Mouse (Mus musculus): ENCODE data around the gene Kdm5a. TPM values are rescaled to one million over a fixed set of nuclear protein-coding genes. Genes with fewer than 3 reads are reported as not detected.
A peak's percentile ranks its signal among the peaks of the same experiment; 100 is the strongest.

The Kdm5a gene
- polyA plus RNA-seq (2014; fragmentation: Nextera tagmentation; extraction: Ambion mirVana) = 34.4 and 53.9 TPM in 2 replicates

GRCm38 (mm10) chr6:120363688-120364522 is at the start of gene Kdm5a, which contains the start of gene Ccdc77:
TSS of gene Kdm5a (plus strand) at chr6:120364124.
TSS of gene Ccdc77 (minus strand) at chr6:120364374.
- Histone ChIP-seq H3K4me1 (ENCODE audit: control insufficient read depth, insufficient read depth, low read length) (peaks cover 19% of the 10 kb centered on the region), H3K9ac (replicated peaks; ENCODE audit: low read length) (peak within 1 kb of the TSS; percentile 86), H3K4me2 (ENCODE audit: low read length) (peak within 1 kb of the TSS; percentile 64), H3K36me3 (ENCODE audit: control insufficient read depth, insufficient read depth, low read length) (peaks cover 22% of the 10 kb centered on the region), H3K27me3 (ENCODE audit: control insufficient read depth, insufficient read depth, low read length) (no peaks in the 10 kb centered on the region), H3K9me3 (ENCODE audit: control insufficient read depth, low read length) (no peaks in the 10 kb centered on the region), H3K4me3 (replicated peaks; ENCODE audit: low read depth, low read length) (peak within 1 kb of the TSS; percentile 96), H3K27ac (replicated peaks; ENCODE audit: low read depth, low read length) (peak within 1 kb of the TSS; percentile 96)
- DNase-seq (peak; percentile 97), ATAC-seq (ENCODE audit: low FRiP score, low TSS enrichment) (peak; percentile 98)
- under 1% methylated on average over 71 of the region's 71 CpGs for WGBS

DNA sequence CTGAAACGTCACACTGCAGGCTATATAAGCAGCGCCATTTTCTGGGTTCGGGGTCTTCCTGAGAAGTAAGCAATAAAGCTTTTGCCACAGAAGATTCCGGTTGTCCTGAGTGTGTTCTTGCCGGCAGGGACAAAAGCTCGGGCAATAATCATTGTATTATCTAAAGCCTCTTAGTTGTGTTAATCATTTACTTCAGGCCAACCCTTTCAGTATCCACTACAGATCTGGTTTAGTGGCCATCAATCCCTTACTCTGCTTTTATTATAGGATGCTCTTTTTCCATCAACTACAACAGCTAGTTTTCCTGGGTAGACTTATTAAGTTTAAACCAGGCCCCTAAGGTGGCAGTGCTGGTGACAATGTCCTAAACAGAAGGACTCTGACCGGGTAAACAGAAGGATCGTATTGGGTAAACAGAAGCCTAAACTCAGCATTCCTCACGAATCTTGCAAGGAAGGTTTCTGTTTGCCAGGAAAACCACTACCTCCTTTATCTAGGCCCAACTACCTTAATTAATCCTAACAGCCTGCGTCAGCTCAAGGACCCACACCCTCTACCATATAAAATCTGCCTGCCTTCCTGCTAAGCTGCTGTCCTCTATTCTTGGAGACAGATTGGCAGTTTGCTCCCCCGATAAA is 45.5 kb upstream of the Kdm5a start:
- Histone ChIP-seq H3K9me3 (ENCODE audit: control insufficient read depth, low read length) (no peaks in the 10 kb centered on the region), H3K9ac (replicated peaks; ENCODE audit: low read length) (no peak overlapping the region), H3K4me2 (ENCODE audit: low read length) (no peak overlapping the region), H3K36me3 (ENCODE audit: control insufficient read depth, insufficient read depth, low read length) (no peaks in the 10 kb centered on the region), H3K27me3 (ENCODE audit: control insufficient read depth, insufficient read depth, low read length) (no peaks in the 10 kb centered on the region), H3K4me1 (ENCODE audit: control insufficient read depth, insufficient read depth, low read length) (no peaks in the 10 kb centered on the region), H3K4me3 (replicated peaks; ENCODE audit: low read depth, low read length) (no peak overlapping the region), H3K27ac (replicated peaks; ENCODE audit: low read depth, low read length) (no peak overlapping the region)
- 83% methylated on average over 11 of the region's 11 CpGs for WGBS
- no peak for DNase-seq
- no peak for ATAC-seq (ENCODE audit: low FRiP score, low TSS enrichment)

DNA sequence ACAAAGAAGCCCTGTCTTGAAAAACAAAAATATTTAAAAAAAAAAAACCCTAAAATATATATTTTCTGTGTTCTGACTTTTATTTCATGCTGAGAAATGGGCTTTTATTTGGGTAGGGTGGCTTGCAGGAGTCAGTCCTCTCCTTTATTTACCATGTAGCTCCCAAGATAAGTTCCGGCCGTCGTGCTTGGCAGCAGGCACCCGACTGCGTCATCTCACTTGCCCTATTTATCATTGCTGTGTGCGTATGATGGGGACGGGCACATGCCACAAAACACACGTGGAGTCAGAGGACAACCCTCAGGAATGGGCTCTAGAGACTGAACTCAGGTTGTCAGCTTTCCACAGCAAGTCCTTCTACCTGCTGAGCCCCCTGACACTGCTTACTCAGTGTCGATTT is 44.8 kb upstream of the Kdm5a start:
- H3K9ac ChIP-seq (replicated peaks; ENCODE audit: low read length) = no peak overlapping the region
- H3K36me3 ChIP-seq (ENCODE audit: control insufficient read depth, insufficient read depth, low read length) = no peaks in the 10 kb centered on the region
- no peaks in the 10 kb centered on the region for H3K9me3 ChIP-seq (ENCODE audit: control insufficient read depth, low read length)
- no peak overlapping the region for H3K4me3 ChIP-seq (replicated peaks; ENCODE audit: low read depth, low read length)
- WGBS = 92% methylated on average over 9 of the region's 9 CpGs
- DNase-seq (no peak), ATAC-seq (ENCODE audit: low FRiP score, low TSS enrichment) (no peak)
- no peak overlapping the region for H3K4me2 ChIP-seq (ENCODE audit: low read length)
- no peaks in the 10 kb centered on the region for H3K27me3 ChIP-seq (ENCODE audit: control insufficient read depth, insufficient read depth, low read length)
- no peaks in the 10 kb centered on the region for H3K4me1 ChIP-seq (ENCODE audit: control insufficient read depth, insufficient read depth, low read length)
- no peak overlapping the region for H3K27ac ChIP-seq (replicated peaks; ENCODE audit: low read depth, low read length)

DNA sequence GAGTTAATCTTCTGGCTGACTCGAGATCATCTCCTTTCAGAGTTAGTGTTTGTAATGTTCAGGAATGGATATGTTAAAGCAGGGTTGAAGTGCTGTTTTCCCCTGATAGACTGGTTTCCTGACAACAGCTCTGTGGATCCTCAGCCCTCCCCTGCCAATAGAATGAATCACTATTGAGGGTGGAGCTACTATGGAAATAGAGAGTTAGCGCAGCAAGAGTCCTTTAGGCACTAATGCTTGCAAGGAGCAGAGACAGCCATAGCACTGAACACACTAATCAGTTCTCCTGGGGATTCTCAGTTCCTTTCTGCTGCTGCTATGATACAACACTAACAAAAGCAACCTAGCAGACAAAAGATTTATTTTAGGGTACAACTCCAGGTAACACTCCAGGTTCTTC is 43.6 kb upstream of the Kdm5a start:
- H3K4me3 ChIP-seq (replicated peaks; ENCODE audit: low read depth, low read length) = no peak overlapping the region
- WGBS = 57% methylated on average over 2 of the region's 2 CpGs
- peak; percentile 19 for DNase-seq

GRCm38 (mm10) chr6:120324295-120324927 is 39.5 kb upstream of the Kdm5a start:
- DNase-seq (peak; percentile 93), ATAC-seq (ENCODE audit: low FRiP score, low TSS enrichment) (no peak)
- Histone ChIP-seq H3K27ac (replicated peaks; ENCODE audit: low read depth, low read length) (no peak overlapping the region), H3K9ac (replicated peaks; ENCODE audit: low read length) (no peak overlapping the region), H3K9me3 (ENCODE audit: control insufficient read depth, low read length) (no peaks in the 10 kb centered on the region), H3K4me3 (replicated peaks; ENCODE audit: low read depth, low read length) (no peak overlapping the region), H3K36me3 (ENCODE audit: control insufficient read depth, insufficient read depth, low read length) (peaks cover 11% of the 10 kb centered on the region; the same call in 1 of the 2 replicates), H3K4me1 (ENCODE audit: control insufficient read depth, insufficient read depth, low read length) (no peaks in the 10 kb centered on the region), H3K27me3 (ENCODE audit: control insufficient read depth, insufficient read depth, low read length) (no peaks in the 10 kb centered on the region), H3K4me2 (ENCODE audit: low read length) (no peak overlapping the region)
- WGBS = 33% methylated on average over 6 of the region's 6 CpGs

More for the DNA sequence above, 43.6 kb upstream of the Kdm5a start:
- no peak overlapping the region for H3K27ac ChIP-seq (replicated peaks; ENCODE audit: low read depth, low read length)
- H3K36me3 ChIP-seq (ENCODE audit: control insufficient read depth, insufficient read depth, low read length) = no peaks in the 10 kb centered on the region
- H3K9ac ChIP-seq (replicated peaks; ENCODE audit: low read length) = no peak overlapping the region
- H3K4me2 ChIP-seq (ENCODE audit: low read length) = no peak overlapping the region
- no peak for ATAC-seq (ENCODE audit: low FRiP score, low TSS enrichment)
- no peaks in the 10 kb centered on the region for H3K4me1 ChIP-seq (ENCODE audit: control insufficient read depth, insufficient read depth, low read length)
- H3K9me3 ChIP-seq (ENCODE audit: control insufficient read depth, low read length) = no peaks in the 10 kb centered on the region
- no peaks in the 10 kb centered on the region for H3K27me3 ChIP-seq (ENCODE audit: control insufficient read depth, insufficient read depth, low read length)

DNA sequence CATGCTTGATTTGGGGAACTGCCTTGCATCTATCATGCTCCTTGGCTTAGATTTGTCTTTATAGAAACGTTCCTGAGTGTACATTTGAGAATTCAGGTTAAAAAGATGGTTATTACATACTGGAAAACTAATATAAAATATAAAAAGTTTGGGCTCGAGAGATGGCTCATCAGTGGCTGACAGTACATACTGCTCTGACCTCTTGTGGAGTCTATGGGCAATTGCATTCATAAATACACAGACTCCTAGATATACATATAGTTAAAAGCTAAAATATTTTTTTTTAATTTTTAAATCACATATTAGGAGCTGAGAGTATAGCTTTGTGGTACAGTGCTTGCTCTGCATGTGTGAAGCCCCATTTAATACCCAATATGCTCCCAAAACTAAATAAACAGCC is 31.6 kb upstream of the Kdm5a start:
- Histone ChIP-seq H3K4me1 (ENCODE audit: control insufficient read depth, insufficient read depth, low read length) (no peaks in the 10 kb centered on the region), H3K9ac (replicated peaks; ENCODE audit: low read length) (no peak overlapping the region), H3K27me3 (ENCODE audit: control insufficient read depth, insufficient read depth, low read length) (no peaks in the 10 kb centered on the region), H3K4me3 (replicated peaks; ENCODE audit: low read depth, low read length) (no peak overlapping the region), H3K27ac (replicated peaks; ENCODE audit: low read depth, low read length) (no peak overlapping the region), H3K4me2 (ENCODE audit: low read length) (no peak overlapping the region), H3K36me3 (ENCODE audit: control insufficient read depth, insufficient read depth, low read length) (peaks cover 53% of the 10 kb centered on the region), H3K9me3 (ENCODE audit: control insufficient read depth, low read length) (no peaks in the 10 kb centered on the region)
- 92% methylated on average over 2 of the region's 2 CpGs for WGBS
- ATAC-seq (ENCODE audit: low FRiP score, low TSS enrichment) (no peak), DNase-seq (peak; percentile 30)

DNA sequence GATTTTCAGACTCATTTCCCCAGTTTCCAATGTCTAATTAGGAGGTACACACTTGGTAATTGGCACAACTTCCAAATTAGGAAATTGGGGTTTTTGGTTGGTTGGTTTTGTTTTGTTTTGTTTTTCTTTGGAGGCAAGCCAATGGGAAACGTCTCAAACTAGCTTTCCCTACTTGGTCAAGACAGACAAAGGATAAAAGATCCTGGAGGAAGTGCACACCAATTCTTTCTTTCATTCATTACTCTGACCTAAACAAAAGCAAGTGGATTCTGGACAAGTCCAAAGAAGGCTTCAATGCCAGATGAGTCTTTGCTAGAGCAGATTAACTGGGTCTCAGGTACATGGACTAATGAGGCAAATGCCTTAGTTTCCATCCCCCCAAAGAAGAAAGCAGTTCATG is 19.9 kb upstream of the Kdm5a start:
- no peak overlapping the region for H3K9ac ChIP-seq (replicated peaks; ENCODE audit: low read length)
- H3K36me3 ChIP-seq (ENCODE audit: control insufficient read depth, insufficient read depth, low read length) = peaks cover 37% of the 10 kb centered on the region
- WGBS = 69% methylated on average over 1 of the region's 1 CpGs
- no peak overlapping the region for H3K4me3 ChIP-seq (replicated peaks; ENCODE audit: low read depth, low read length)
- H3K9me3 ChIP-seq (ENCODE audit: control insufficient read depth, low read length) = no peaks in the 10 kb centered on the region
- DNase-seq (no peak), ATAC-seq (ENCODE audit: low FRiP score, low TSS enrichment) (no peak)
- H3K27ac ChIP-seq (replicated peaks; ENCODE audit: low read depth, low read length) = no peak overlapping the region
- no peaks in the 10 kb centered on the region for H3K4me1 ChIP-seq (ENCODE audit: control insufficient read depth, insufficient read depth, low read length)
- no peaks in the 10 kb centered on the region for H3K27me3 ChIP-seq (ENCODE audit: control insufficient read depth, insufficient read depth, low read length)
- no peak overlapping the region for H3K4me2 ChIP-seq (ENCODE audit: low read length)

- Histone ChIP-seq H3K9me3 (ENCODE audit: control insufficient read depth, low read length) (no peaks in the 10 kb centered on the region), H3K4me1 (ENCODE audit: control insufficient read depth, insufficient read depth, low read length) (no peaks in the 10 kb centered on the region), H3K27me3 (ENCODE audit: control insufficient read depth, insufficient read depth, low read length) (no peaks in the 10 kb centered on the region), H3K4me3 (replicated peaks; ENCODE audit: low read depth, low read length) (no peak overlapping the region), H3K36me3 (ENCODE audit: control insufficient read depth, insufficient read depth, low read length) (peaks cover 27% of the 10 kb centered on the region; the same call in 1 of the 2 replicates), H3K9ac (replicated peaks; ENCODE audit: low read length) (no peak overlapping the region), H3K4me2 (ENCODE audit: low read length) (no peak overlapping the region), H3K27ac (replicated peaks; ENCODE audit: low read depth, low read length) (no peak overlapping the region)
- 97% methylated on average over 3 of the region's 3 CpGs for WGBS
- no peak for DNase-seq
- ATAC-seq (ENCODE audit: low FRiP score, low TSS enrichment) = no peak
Measured at GRCm38 (mm10) chr6:120349018-120349417, 14.9 kb upstream of the Kdm5a start.
